Mouse (Mus musculus): ENCODE measurements around the gene Tmc3.

Gene Tmc3

GRCm38 (mm10) chr7:83584639-83585471 is at the start of gene Tmc3:
TSS of gene Tmc3 (plus strand) at chr7:83584927.
- peak; percentile 61 to 68 for DNase-seq (ENCODE audit: low spot score in 2 of 2)

GRCm38 (mm10) chr7:83541536-83542169 is 43.1 kb upstream of the Tmc3 start:
- no peak for DNase-seq (ENCODE audit: low spot score in 2 of 2)

GRCm38 (mm10) chr7:83548686-83549352 is 35.9 kb upstream of the Tmc3 start:
- DNase-seq (ENCODE audit: low spot score in 2 of 2) = no peak

- no peak for DNase-seq (ENCODE audit: low spot score in 2 of 2)
Measured at GRCm38 (mm10) chr7:83549353-83549774, 35.4 kb upstream of the Tmc3 start.

GRCm38 (mm10) chr7:83549951-83550407 is 34.7 kb upstream of the Tmc3 start:
- DNase-seq (ENCODE audit: low spot score in 2 of 2) = no peak

GRCm38 (mm10) chr7:83554477-83554876 is 30.2 kb upstream of the Tmc3 start:
- no peak for DNase-seq (ENCODE audit: low spot score in 2 of 2)

- DNase-seq (ENCODE audit: low spot score in 2 of 2) = no peak
Measured at GRCm38 (mm10) chr7:83556488-83556887, 28.2 kb upstream of the Tmc3 start.

GRCm38 (mm10) chr7:83558741-83559280 is 25.9 kb upstream of the Tmc3 start:
- no peak for DNase-seq (ENCODE audit: low spot score in 2 of 2)

GRCm38 (mm10) chr7:83559495-83559894 is 25.2 kb upstream of the Tmc3 start:
- DNase-seq (ENCODE audit: low spot score in 2 of 2) = no peak

- DNase-seq (ENCODE audit: low spot score in 2 of 2) = no peak
Measured at GRCm38 (mm10) chr7:83561849-83562248, 22.9 kb upstream of the Tmc3 start.

GRCm38 (mm10) chr7:83564635-83565291 is 20.0 kb upstream of the Tmc3 start:
- DNase-seq (ENCODE audit: low spot score in 2 of 2) = peak in 1 of 2 experiments; percentile 32

- no peak for DNase-seq (ENCODE audit: low spot score in 2 of 2)
Measured at GRCm38 (mm10) chr7:83565976-83566375, 18.8 kb upstream of the Tmc3 start.

GRCm38 (mm10) chr7:83567841-83568500 is 16.8 kb upstream of the Tmc3 start:
- DNase-seq (ENCODE audit: low spot score in 2 of 2) = peak in 1 of 2 experiments; percentile 25

GRCm38 (mm10) chr7:83568815-83569214 is 15.9 kb upstream of the Tmc3 start:
- no peak for DNase-seq (ENCODE audit: low spot score in 2 of 2)

GRCm38 (mm10) chr7:83569436-83569835 is 15.3 kb upstream of the Tmc3 start:
- no peak for DNase-seq (ENCODE audit: low spot score in 2 of 2)

- no peak for DNase-seq (ENCODE audit: low spot score in 2 of 2)
Measured at GRCm38 (mm10) chr7:83571077-83571476, 13.7 kb upstream of the Tmc3 start.

GRCm38 (mm10) chr7:83571901-83572300 is 12.8 kb upstream of the Tmc3 start:
- no peak for DNase-seq (ENCODE audit: low spot score in 2 of 2)

- no peak for DNase-seq (ENCODE audit: low spot score in 2 of 2)
Measured at GRCm38 (mm10) chr7:83572451-83572850, 12.3 kb upstream of the Tmc3 start.

GRCm38 (mm10) chr7:83580946-83581345 is 3.8 kb upstream of the Tmc3 start:
- DNase-seq (ENCODE audit: low spot score in 2 of 2) = no peak

- DNase-seq (ENCODE audit: low spot score in 2 of 2) = no peak
Measured at GRCm38 (mm10) chr7:83594056-83594455, 9.3 kb downstream of the Tmc3 start.

GRCm38 (mm10) chr7:83597063-83597462 is 12.3 kb downstream of the Tmc3 start:
- no peak for DNase-seq (ENCODE audit: low spot score in 2 of 2)
